Mouse (Mus musculus) heart, adult 9 months (tissue): Measurements from ENCODE around the gene Adam8.

ENCODE experiments used
- DNase-seq, 2 experiments: peaks; one replicate each; pipeline ENCODE4 v3.0.0; 2022; ENCODE audit warnings: low spot score in 2 of 2

Gene Adam8

DNA sequence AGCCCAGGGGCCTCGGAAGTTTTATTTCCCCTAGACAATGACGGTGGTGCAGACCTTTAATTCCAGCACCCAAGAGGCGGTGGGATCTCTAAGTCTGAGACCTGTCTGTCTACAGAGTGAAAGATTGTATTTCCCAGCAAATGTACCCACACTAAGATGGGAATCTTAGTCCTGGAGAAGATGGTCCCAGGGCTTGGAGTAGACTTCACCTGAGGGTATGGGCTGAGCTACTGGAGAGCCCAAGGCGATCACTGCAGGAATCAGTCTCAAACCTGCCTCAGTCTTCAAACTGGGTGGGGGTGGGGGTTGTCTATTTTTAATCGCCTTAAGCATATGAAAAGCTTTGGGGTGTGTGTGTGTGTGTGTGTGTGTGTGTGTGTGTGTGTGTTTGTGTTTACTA is 46.3 kb downstream of the Adam8 start:
- no peak for DNase-seq

DNA sequence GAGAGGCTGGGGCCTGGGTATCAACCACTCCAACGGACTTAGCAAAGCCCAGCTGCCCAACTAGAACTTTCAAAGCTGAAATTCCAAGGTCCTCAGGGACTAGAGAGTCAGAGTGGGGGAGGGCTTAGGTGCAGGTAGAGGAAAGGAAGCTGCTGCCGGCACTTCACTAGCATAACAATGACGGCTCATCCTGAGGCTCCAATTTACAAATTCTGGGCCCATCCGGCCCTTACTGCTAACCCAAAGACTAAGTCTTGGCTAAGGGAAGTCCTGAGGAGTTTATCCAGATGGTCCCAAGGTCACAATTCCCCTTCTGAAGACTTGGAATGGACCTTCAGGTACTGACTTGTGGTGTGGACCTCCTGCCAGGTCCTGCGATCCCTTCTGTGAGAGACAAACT is 46.8 kb downstream of the Adam8 start:
- no peak for DNase-seq

GRCm38 (mm10) chr7:139944291-139945240 is 47.8 kb downstream of the Adam8 start:
- no peak for DNase-seq

DNA sequence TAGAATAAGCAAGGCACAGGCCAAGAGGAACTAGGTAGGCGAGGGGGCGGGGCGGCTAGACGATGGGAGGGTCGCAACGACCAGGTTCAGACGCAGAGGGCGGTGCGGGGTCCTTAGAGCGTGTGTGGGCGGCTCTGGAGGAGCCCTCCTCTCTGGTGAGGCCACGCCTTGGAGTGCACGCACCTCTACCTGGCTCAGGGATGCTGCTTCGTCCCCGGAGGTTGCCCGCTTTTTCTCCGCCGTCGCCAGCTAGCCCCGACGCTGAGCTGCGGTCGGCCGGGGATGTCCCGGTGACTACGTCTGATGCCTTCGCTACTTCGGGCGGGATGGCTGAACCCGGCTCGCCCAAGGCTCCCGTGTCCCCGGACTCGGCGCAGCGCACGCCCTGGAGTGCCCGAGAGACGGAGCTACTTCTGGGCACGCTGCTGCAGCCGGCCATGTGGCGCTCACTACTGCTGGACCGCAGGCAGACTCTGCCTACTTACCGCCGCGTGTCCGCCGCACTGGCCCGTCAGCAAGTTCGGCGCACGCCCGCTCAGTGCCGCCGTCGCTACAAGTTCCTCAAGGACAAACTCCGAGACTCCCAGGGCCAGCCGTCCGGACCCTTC is 48.6 kb downstream of the Adam8 start, which contains the start of gene Utf1:
Gene Utf1, plus strand, starts transcription at position 116 of the 608 bp plus-strand sequence.
- peak in 1 of 2 experiments; percentile 8 for DNase-seq

DNA sequence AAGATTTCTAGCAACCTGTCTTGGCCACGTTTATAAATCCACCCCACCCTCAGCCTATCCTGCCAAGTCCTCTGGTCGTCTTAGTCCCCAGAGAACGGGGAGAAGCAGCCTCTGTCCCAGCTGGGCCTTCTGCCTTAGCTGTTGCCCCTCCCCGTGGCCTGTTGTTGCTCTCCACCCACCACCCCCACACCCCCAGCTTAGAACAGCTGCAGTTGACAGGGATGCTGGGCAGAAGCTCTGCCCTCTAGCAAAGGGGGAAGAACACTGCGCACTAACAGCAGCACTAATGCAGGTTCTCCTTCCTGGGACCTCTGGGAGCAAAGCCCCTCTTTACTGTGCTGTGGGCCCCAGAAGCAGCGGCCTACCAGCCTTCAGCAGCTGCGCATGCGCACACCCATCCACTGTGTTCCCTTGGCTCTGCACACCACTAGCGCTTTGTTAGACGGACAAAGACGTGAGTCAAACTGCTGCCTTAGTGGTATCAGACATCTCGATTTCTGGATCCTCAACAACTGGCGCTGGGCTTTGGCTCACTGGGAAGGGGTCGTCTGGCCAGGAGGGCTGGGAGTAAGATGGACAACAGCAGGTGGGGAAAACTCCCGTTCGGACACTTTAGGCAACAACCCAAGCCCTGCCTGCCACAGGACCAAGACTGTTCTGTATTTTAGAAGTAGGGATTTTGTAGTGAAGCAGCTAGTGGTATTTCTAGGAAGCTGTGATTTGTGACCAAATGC is 51.7 kb downstream of the Adam8 start:
- no peak for DNase-seq

DNA sequence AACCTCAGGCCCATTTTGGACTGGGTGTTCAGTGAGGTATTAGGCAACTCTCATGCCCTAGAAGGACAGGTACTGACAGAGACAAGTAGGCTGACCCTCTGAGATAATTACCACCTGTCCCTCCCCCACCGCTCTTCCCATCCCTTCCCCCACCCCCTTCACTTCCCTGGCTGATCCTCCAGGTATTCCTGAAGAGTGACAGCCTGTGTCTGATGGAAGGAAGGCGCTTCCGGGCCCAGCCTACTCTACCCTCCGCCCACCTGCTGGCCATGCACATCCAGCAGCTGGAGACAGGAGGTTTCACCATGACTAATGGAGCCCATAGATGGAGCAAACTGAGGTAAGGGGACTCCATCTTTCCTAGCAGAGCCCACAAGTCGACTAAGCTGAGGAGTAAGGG is 54.6 kb downstream of the Adam8 start:
- no peak for DNase-seq

- DNase-seq, result no peak
These were observed 55.2 kb downstream of the Adam8 start for GRCm38 (mm10) chr7:139937138-139937537.

DNA sequence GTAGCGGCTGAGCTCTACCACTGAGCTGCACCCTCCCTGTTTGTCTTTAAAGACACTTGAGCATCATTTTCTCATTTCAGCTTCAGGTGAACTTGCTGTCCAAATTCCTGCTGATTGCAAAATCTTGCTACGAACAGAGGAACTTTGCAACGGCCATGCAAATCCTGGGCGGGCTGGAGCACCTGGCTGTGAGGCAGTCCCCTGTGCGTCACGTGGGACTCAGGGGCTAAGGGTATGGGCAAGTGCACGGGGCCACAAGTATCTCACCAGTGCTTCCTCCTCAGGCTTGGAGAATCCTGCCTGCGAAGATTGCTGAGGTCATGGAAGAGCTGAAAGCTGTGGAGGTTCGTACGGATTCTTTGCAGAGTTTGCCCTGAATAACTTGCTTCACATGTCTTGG is 55.7 kb downstream of the Adam8 start:
- no peak for DNase-seq

DNA sequence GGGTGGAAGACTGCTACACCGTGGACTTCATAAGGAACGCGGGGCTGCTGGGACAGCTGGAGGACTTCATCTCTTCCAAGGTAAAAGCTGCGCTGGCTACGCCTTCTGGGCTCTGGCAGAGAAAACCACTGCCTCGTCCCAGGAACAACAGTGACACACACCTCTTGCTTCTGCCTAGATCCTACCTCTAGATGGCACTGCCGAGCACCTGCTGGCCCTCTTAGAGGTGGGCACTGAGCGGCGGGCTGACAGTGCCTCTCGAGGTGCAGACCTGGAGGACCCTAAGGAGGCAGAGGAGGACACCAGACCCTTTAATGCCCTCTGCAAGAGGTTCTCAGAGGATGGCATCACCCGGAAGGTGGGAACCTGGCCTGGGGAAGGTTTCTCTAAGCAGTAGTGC is 61.6 kb downstream of the Adam8 start:
- no peak for DNase-seq
